In genomic region chr2:166045549-166046501, GRCm38 (mm10) we compare ENCODE assay signal across 9 mouse cellular contexts. TPM values are rescaled to one million over a fixed set of nuclear protein-coding genes. Genes with fewer than 3 reads are reported as not detected.
A peak's percentile ranks its signal among the peaks of the same experiment; 100 is the strongest.
DNase-seq lines count a peak whose midpoint lies in the region; ATAC-seq and TF ChIP-seq lines count a peak whose summit lies in the region.
"Had no signal": no experiment of that assay in that cellular context is flagged by ENCODE, and none has a peak within 500 bp of the region (broad histone marks: within the 10 kb centered on the region; RNA-seq: fewer than 3 reads in every experiment).

No protein-coding gene starts in this region.

- no peaks in the 10 kb centered on the region for H3K9me3 ChIP-seq in heart, embryonic 14.5 days (ENCODE audit: control insufficient read depth, low read length)
- no peaks in the 10 kb centered on the region for H3K9me3 ChIP-seq in lung, embryonic 15.5 days
- H3K9me3 ChIP-seq: neural tube, embryonic 12.5 days had no signal

- peaks cover 25% of the 10 kb centered on the region for H3K36me3 ChIP-seq in C2C12 (ENCODE audit: control insufficient read depth, insufficient read depth)
- peaks cover 36% of the 10 kb centered on the region for H3K36me3 ChIP-seq in heart, embryonic 14.5 days (ENCODE audit: control insufficient read depth, insufficient read depth, low read length)
- H3K36me3 ChIP-seq in lung, embryonic 15.5 days: peaks cover 28% of the 10 kb centered on the region; the same call in 1 of the 2 replicates

- TF ChIP-seq CTCF in C2C12 (IDR thresholded peaks at IDR 0.05; ENCODE audit: control insufficient read depth, insufficient read depth, insufficient read length): peak; percentile 39

- H3K79me2 ChIP-seq in C2C12 (ENCODE audit: control insufficient read depth, insufficient read depth): peaks cover 14% of the 10 kb centered on the region

- H3K79me3 ChIP-seq in C2C12 (ENCODE audit: low read depth): no peaks in the 10 kb centered on the region

- no peak overlapping the region for H3K4me3 ChIP-seq in C2C12 (ENCODE audit: insufficient read depth, poor library complexity, severe bottlenecking)
- H3K4me3 ChIP-seq in heart, embryonic 14.5 days (ENCODE audit: control insufficient read depth in 1 of 2, insufficient read depth in 1 of 2, low read depth in 1 of 2, low read length in 2 of 2): no peak overlapping the region
- H3K4me3 ChIP-seq in lung, embryonic 15.5 days: no peak overlapping the region
- H3K4me3 ChIP-seq: neural tube, embryonic 12.5 days had no signal

- DNase-seq in heart, adult 11 months: peak; percentile 92
- no peak for DNase-seq in heart, postnatal 25 days (ENCODE audit: low spot score)
- DNase-seq in brain, adult 2 months (ENCODE audit: low read depth, low spot score): peak; percentile 57
- peak; percentile 60 for DNase-seq in thymus, postnatal 0 days (ENCODE audit: low spot score)
- DNase-seq in left cerebral cortex, adult 11 months (ENCODE audit: low spot score): no peak

- no peak overlapping the region for H3ac ChIP-seq in C2C12 (ENCODE audit: control insufficient read depth, insufficient read length, low read depth)

- no peaks in the 10 kb centered on the region for H3K27me3 ChIP-seq in C2C12 (ENCODE audit: control insufficient read depth, insufficient read depth, insufficient read length)
- no peaks in the 10 kb centered on the region for H3K27me3 ChIP-seq in heart, embryonic 14.5 days (ENCODE audit: control insufficient read depth, insufficient read depth, low read length)
- no peaks in the 10 kb centered on the region for H3K27me3 ChIP-seq in lung, embryonic 15.5 days
- H3K27me3 ChIP-seq: neural tube, embryonic 12.5 days had no signal

- 48% methylated on average over 10 of the region's 10 CpGs for WGBS in heart, embryonic 14.5 days
- 45% methylated on average over 10 of the region's 10 CpGs for WGBS in lung, embryonic 15.5 days

- H3K9ac ChIP-seq in heart, embryonic 14.5 days (ENCODE audit: low read length): peak overlapping the region; percentile 42; the same call in 1 of the 2 replicates
- H3K9ac ChIP-seq in lung, embryonic 15.5 days: no peak overlapping the region
- H3K9ac ChIP-seq: neural tube, embryonic 12.5 days had no signal

- ATAC-seq in heart, embryonic 14.5 days (ENCODE audit: insufficient number of reproducible peaks, insufficient read depth, low FRiP score, low read depth): no peak
- ATAC-seq in lung, embryonic 15.5 days (ENCODE audit: borderline replicate concordance, extremely low read depth, low FRiP score, low TSS enrichment): no peak

- H3K27ac ChIP-seq in heart, embryonic 14.5 days (replicated peaks in 1 of 2; ENCODE audit: control insufficient read depth in 1 of 2, insufficient read depth in 1 of 2, low read depth in 2 of 2, low read length in 2 of 2): peak overlapping the region; percentile 9 to 65; a peak in 3 of 4 replicates
- H3K27ac ChIP-seq in lung, embryonic 15.5 days: 0 out of 2 replicates have a peak overlapping the region, but pooled peaks have one; percentile 33
- H3K27ac ChIP-seq: neural tube, embryonic 12.5 days had no signal

- no peak overlapping the region for H3K4me2 ChIP-seq in heart, embryonic 14.5 days (ENCODE audit: low read length)
- no peak overlapping the region for H3K4me2 ChIP-seq in lung, embryonic 15.5 days
- H3K4me2 ChIP-seq: neural tube, embryonic 12.5 days had no signal

- peaks cover 7 to 48% of the 10 kb centered on the region in 2 experiments for H3K4me1 ChIP-seq in heart, embryonic 14.5 days (ENCODE audit: control insufficient read depth in 2 of 2, insufficient read depth in 2 of 2, low read length in 2 of 2)
- peaks cover 14% of the 10 kb centered on the region for H3K4me1 ChIP-seq in lung, embryonic 15.5 days
- H3K4me1 ChIP-seq: neural tube, embryonic 12.5 days had no signal

- intact Hi-C loops in heart, postnatal 25 days (cut with DNase I): loop anchor here (2.0 to 5.0 kb wide), 3 partner anchors 125 to 269 kb away; no protein-coding TSS in a partner anchor

TF ChIP-seq in C2C12, 6 proteins besides CTCF, POLR2A, EP300 and RAD21:
- TF ChIP-seq CEBPB (IDR thresholded peaks at IDR 0.05; ENCODE audit: low read depth) (peak; percentile 71), MYOG (IDR thresholded peaks at IDR 0.05; ENCODE audit: control insufficient read depth, extremely low read depth, insufficient read length) (no peak)

RNA-seq across cellular contexts. Expression of gene Ncoa3, which starts 53.4 kb away (rescaled TPM):
- 10 to 100 TPM; 23.8 to 29.6 TPM for total RNA-seq in heart, postnatal 25 days (2021)
- 5.6 TPM for polyA plus RNA-seq in C2C12 (2012; fragmentation: generic; extraction: Trizol)
- polyA plus RNA-seq in heart, embryonic 14.5 days (2014; fragmentation: Nextera tagmentation; extraction: Ambion mirVana): 12.5 and 13.1 TPM in 2 replicates
- polyA plus RNA-seq in lung, embryonic 15.5 days (2015; fragmentation: Nextera tagmentation; extraction: Ambion mirVana): 11.1 and 13.7 TPM in 2 replicates
- polyA plus RNA-seq in thymus, postnatal 0 days (2015; fragmentation: Nextera tagmentation; extraction: Ambion mirVana): 18.2 and 20.4 TPM in 2 replicates

Comparison
In these comparisons a context has a peak if more than half of its experiments do, and no peak if none do; other contexts are left out.
1. DNase-seq: peak in heart, adult 11 months (single experiment), brain, adult 2 months (single experiment) and thymus, postnatal 0 days (single experiment); none in heart, postnatal 25 days (single experiment) and left cerebral cortex, adult 11 months (single experiment).